Mouse (Mus musculus) macrophage (primary cell): ENCODE results near the gene Uevld. TPM values are rescaled to one million over a fixed set of nuclear protein-coding genes. Genes with fewer than 3 reads are reported as not detected.
"Not testable (repeated sequence)": the region's sequence is repeated elsewhere in the genome, so short reads cannot be mapped to it uniquely, and the experiment has no call there.

Source experiments
- H3K27ac ChIP-seq: fragments of 350-480 bp; formaldehyde crosslinking; 2 replicates; pipeline ENCODE4 v1.9.0; 2021
- H3K36me3 ChIP-seq: fragments of 350-480 bp; formaldehyde crosslinking; 2 replicates; pipeline ENCODE4 v1.9.0; 2021; ENCODE audit errors: inconsistent target
- H3K4me3 ChIP-seq: fragments of 350-480 bp; formaldehyde crosslinking; 2 replicates; pipeline ENCODE4 v1.9.0; 2021; ENCODE audit errors: inconsistent target
- H3K79me2 ChIP-seq: fragments of 350-480 bp; formaldehyde crosslinking; 2 replicates; pipeline ENCODE4 v1.9.0; 2021; ENCODE audit errors: inconsistent target
- WGBS: methylation state at CpG from one replicate; pipeline ENCODE4 v1.1.7; 2026; ENCODE audit warnings: inconsistent platforms; ENCODE audit not compliant: missing documents; 5-methylcytosine and 5-hydroxymethylcytosine counted together
- polyA plus RNA-seq: library from polyadenylated mRNA; stranded (reverse); fragments of 250-400 nt; gene quantifications from 3 replicates; pipeline ENCODE4 v1.2.4, GENCODE M21; 2018; ENCODE audit warnings: inconsistent platforms

The Uevld gene
- polyA plus RNA-seq, 1 experiment from 2014 or later = 6.1 TPM

DNA sequence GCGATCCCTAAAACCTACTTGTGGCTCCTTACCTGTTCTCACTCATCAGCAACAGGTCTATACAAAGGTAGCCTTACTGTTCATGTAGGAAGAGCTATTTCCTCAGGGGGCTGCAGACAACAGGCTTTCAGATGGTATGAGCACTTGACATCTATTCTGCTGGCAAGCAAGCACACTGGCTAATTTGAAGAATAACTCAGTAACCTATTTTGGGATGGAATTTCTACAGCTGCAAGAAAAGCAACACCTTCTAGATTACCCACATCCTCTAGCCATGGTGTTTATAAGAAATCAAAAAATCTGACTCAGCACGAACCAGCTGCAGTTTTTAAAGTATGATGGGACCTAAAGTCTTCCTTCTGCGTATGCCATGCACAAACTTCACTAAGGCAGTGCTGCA, 27.0 kb downstream of the Uevld start:
- H3K27ac ChIP-seq = no peak overlapping the region
- 94% methylated on average over 3 of the region's 3 CpGs for WGBS
- H3K36me3 ChIP-seq = peaks cover 14% of the 10 kb centered on the region; the same call in 1 of the 2 replicates
- H3K79me2 ChIP-seq = no peaks in the 10 kb centered on the region
- no peak overlapping the region for H3K4me3 ChIP-seq

DNA sequence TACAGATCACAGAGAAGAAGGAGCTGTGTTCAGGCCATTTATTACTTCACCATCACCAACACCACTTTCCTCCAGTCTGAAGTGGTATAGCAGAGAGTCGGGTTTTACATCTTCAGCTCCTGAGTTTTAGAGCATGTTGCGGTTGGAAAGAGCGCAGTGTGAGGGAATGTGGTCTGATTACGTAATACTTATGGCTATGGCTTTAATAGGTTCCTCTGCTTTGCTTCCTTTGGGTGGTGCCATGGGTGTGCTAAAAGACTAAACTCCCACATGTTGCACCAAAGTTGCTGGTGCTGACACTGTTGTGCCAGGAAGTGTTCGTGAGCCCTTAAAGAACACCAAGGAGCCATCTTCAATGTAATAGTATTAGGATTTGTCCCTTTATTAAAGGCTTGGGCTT, 30.0 kb downstream of the Uevld start:
- WGBS = 9% methylated on average over 5 of the region's 5 CpGs
- no peak overlapping the region for H3K27ac ChIP-seq
- H3K36me3 ChIP-seq = peaks cover 6% of the 10 kb centered on the region; the same call in 1 of the 2 replicates
- H3K79me2 ChIP-seq = no peaks in the 10 kb centered on the region
- H3K4me3 ChIP-seq = no peak overlapping the region

DNA sequence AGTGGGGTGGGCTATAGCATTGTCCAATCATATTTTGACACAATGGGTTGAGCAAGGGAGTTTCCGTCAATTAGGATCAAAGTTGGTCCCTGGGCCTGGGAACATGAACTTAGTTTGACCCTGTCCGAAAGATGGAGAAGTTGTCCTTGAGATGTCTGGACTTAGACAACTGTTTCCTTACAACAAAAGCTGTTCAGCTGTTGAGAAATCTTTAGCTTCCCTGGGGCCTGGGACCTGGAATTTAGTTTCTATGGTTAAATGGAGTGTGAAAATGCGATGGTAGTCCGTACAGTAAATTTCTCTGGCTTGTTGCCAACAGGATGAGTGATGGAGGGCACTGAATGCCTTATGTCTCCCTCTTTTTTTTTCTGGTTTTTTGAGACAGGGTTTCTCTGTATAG, 36.3 kb downstream of the Uevld start:
- peaks cover 22% of the 10 kb centered on the region for H3K79me2 ChIP-seq
- 79% methylated on average over 4 of the region's 4 CpGs for WGBS

DNA sequence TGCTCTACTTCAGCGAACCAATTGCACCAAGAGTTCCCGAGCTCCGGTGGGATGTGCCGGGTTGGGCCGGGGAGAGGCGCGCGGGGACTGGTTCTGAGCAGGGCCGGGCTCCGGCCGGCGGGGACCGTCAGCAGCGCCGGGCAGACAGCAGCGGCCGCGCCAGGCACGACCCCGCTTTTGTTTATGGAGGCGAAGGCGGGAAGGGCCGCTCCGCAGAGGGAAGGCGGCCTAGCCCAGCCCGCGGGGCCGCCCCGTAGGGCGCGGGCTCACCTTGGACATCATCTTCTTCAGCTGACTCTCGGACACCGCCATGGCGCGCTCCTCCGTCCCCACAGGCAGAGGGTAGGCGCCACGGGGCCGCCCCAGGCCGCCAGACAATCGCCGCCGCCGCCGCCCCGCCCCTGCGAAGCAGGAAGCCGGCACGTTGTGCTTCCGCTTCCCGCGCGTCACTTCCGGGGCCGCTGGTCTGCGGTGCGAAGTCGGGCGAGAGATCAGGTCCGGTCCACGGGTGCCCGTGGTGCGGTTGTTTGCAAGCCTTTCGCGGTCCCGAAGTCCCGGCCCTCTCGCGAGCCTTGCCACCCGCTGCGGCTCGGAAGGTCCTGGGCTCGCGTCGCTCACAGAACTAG, 38.7 kb downstream of the Uevld start, which contains the start of gene Tsg101:
Gene Tsg101, minus strand, starts transcription at position 419 of the 626 bp plus-strand sequence.
- Histone ChIP-seq H3K36me3 (no peaks in the 10 kb centered on the region), H3K79me2 (peaks cover 47% of the 10 kb centered on the region), H3K27ac (peak within 1 kb of the TSS; percentile 63), H3K4me3 (peak within 1 kb of the TSS; percentile 78)
- under 1% methylated on average over 69 of the region's 75 CpGs for WGBS

More for the DNA sequence above, 36.3 kb downstream of the Uevld start:
- Histone ChIP-seq H3K27ac (no peak overlapping the region), H3K4me3 (no peak overlapping the region), H3K36me3 (no peaks in the 10 kb centered on the region)

GRCm38 (mm10) chr7:46918678-46919371, 39.5 kb downstream of the Uevld start:
- Histone ChIP-seq H3K79me2 (peaks cover 55% of the 10 kb centered on the region), H3K4me3 (peak overlapping the region; percentile 78), H3K36me3 (no peaks in the 10 kb centered on the region), H3K27ac (peak overlapping the region; percentile 49)
- WGBS = 14% methylated on average over 12 of the region's 13 CpGs

DNA sequence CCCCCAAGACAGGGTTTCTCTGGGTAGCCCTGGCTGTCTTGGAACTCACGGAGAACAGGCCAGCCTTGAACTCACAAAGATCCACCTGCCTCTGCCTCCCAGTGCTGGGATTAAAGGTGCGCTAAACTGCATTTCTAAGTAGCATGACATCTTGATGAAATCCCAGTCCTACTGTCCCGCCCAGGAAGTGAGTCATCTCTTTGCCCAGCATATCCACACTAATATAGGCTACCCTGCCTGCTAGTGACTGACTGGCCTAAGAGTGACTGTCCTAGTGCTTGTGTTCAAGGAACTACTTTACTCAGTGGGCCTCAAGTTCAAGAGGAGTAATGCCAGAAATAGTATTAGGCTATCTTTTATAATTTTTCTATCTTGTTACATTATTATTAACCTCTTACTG, 42.0 kb downstream of the Uevld start:
- WGBS = 92% methylated on average over 3 of the region's 3 CpGs
- Histone ChIP-seq H3K4me3 (no peak overlapping the region), H3K27ac (no peak overlapping the region), H3K79me2 (peaks cover 64% of the 10 kb centered on the region), H3K36me3 (peaks cover 13% of the 10 kb centered on the region)

DNA sequence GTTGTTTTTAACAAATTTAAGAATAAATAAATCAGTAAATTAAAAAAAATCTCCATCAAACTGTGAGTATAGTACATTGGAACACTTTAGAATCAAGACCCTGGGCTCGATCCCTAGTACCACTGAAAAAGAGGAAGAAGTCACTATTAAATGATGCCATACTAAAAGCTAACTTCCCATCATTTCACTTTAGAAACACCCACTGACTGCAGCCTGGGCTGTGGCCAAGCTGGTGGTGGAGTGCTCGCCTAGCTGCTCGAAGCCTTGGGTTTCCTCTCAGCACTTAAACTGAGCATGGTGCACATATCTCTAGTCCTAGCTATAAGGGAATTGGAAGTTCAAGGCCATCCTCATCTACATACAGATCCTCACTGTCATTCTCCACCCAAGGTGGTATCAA, 47.1 kb downstream of the Uevld start:
- WGBS = 30% methylated on average over 3 of the region's 3 CpGs
- Histone ChIP-seq H3K4me3 (no peak overlapping the region), H3K36me3 (peaks cover 56% of the 10 kb centered on the region)

DNA sequence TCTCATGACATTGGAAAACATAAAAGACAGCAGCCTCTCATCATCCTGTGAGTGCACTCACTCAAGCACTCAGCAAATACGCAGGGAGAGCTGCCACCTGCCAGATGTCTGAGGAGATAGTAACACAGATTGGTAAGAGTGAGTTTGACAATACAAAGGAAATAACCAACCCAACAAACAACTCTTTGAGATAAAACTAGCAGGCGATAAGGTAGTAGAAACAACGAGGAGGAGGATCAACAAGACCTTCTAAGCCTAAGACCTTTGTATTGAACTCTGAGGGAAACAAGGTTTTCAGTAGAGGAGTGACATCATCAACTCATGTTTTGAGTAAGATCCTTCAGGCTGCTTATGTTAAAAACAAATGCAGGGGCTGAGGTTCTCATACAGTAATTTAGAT, 59.0 kb downstream of the Uevld start:
- Histone ChIP-seq H3K36me3 (peaks cover 45% of the 10 kb centered on the region), H3K27ac (no peak overlapping the region), H3K4me3 (no peak overlapping the region), H3K79me2 (peaks cover 5% of the 10 kb centered on the region; the same call in 1 of the 2 replicates)
- WGBS = 94% methylated on average over 3 of the region's 3 CpGs

More for the DNA sequence above, 47.1 kb downstream of the Uevld start:
- no peak overlapping the region for H3K27ac ChIP-seq
- peaks cover 33% of the 10 kb centered on the region for H3K79me2 ChIP-seq

GRCm38 (mm10) chr7:46895511-46895910, 62.8 kb downstream of the Uevld start:
- H3K4me3 ChIP-seq = no peak overlapping the region
- H3K79me2 ChIP-seq = peaks cover 5% of the 10 kb centered on the region; the same call in 1 of the 2 replicates
- H3K27ac ChIP-seq = no peak overlapping the region
- WGBS = 19% methylated on average over 3 of the region's 3 CpGs
- H3K36me3 ChIP-seq = peaks cover 29% of the 10 kb centered on the region

GRCm38 (mm10) chr7:46883304-46883703, 75.0 kb downstream of the Uevld start:
- Histone ChIP-seq H3K4me3 (no peak overlapping the region), H3K36me3 (peaks cover 26% of the 10 kb centered on the region; the same call in 1 of the 2 replicates), H3K79me2 (no peaks in the 10 kb centered on the region), H3K27ac (no peak overlapping the region)
- WGBS = 40% methylated on average over 3 of the region's 3 CpGs

- 41% methylated on average over 5 of the region's 8 CpGs for WGBS
- not testable (repeated sequence) for H3K79me2 ChIP-seq
These were observed 76.4 kb downstream of the Uevld start for GRCm38 (mm10) chr7:46881941-46882340.

GRCm38 (mm10) chr7:46880992-46881391, 77.3 kb downstream of the Uevld start:
- 0 out of 2 replicates have a peak overlapping the region, but pooled peaks have one; percentile 0 for H3K27ac ChIP-seq
- no CpG with 5 or more reads among the region's 2 CpGs for WGBS
- H3K36me3 ChIP-seq = peaks cover 4% of the 10 kb centered on the region; the same call in 1 of the 2 replicates
- H3K79me2 ChIP-seq = no peaks in the 10 kb centered on the region
- no peak overlapping the region for H3K4me3 ChIP-seq

More at GRCm38 (mm10) chr7:46881941-46882340, 76.4 kb downstream of the Uevld start:
- H3K36me3 ChIP-seq = peaks cover 13% of the 10 kb centered on the region; the same call in 1 of the 2 replicates
- not testable (repeated sequence) for H3K27ac ChIP-seq, H3K4me3 ChIP-seq

DNA sequence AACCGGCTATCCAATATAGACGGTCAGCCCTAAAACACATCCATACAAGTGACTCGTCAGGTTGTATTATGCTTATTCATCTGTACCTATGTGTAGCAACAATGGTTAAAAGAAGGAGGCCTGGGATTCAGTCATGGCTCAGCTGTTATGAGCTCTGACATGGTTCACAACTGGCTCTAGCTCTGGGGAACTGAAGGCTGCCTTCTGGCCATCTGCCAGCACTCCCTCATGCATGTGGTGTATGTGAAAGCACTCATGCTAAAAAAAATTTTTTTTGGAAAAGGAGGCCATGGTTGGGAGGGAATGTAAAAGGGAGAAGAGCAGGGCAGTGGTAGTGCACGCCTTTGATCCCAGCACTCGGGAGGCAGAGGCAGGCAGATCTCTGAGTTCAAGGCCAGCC, 78.5 kb downstream of the Uevld start:
- Histone ChIP-seq H3K27ac (no peak overlapping the region), H3K36me3 (no peaks in the 10 kb centered on the region; the same call in 1 of the 2 replicates), H3K79me2 (no peaks in the 10 kb centered on the region), H3K4me3 (no peak overlapping the region)
- 95% methylated on average over 3 of the region's 5 CpGs for WGBS

DNA sequence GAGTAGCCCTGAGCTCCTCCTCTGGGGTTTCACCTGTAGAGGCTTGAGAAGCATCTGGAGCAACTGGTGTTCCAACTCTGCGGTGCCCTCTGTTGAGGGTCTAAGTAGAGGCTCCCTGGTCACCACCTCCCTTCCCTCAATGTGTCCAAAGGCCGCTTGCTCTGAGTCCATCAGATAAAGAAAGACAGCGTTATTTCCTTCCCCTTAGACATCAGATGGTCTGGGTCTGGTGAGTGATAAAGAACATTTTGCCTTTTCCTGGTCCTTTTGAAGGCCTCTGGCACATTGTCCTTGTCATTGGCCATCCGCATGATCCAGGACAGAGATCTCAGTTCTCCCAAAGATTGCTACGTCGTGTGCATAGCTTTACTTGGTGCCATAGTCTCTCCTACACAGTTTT, 81.1 kb downstream of the Uevld start:
- Histone ChIP-seq H3K36me3 (no peaks in the 10 kb centered on the region), H3K27ac (no peak overlapping the region), H3K79me2 (no peaks in the 10 kb centered on the region), H3K4me3 (no peak overlapping the region)
- 63% methylated on average over 6 of the region's 6 CpGs for WGBS

GRCm38 (mm10) chr7:46876841-46877240, 81.5 kb downstream of the Uevld start:
- Histone ChIP-seq H3K36me3 (no peaks in the 10 kb centered on the region), H3K79me2 (no peaks in the 10 kb centered on the region), H3K27ac (no peak overlapping the region), H3K4me3 (no peak overlapping the region)
- 67% methylated on average over 4 of the region's 4 CpGs for WGBS
